Mouse (Mus musculus) embryo, embryonic 10 days (tissue): ENCODE measurements around the gene Arid1b.
A peak's percentile ranks its signal among the peaks of the same experiment; 100 is the strongest.

Experiments
- DNase-seq: peaks from one replicate; pipeline ENCODE4 v3.0.0-alpha.2; 2015; ENCODE audit warnings: low spot score

Arid1b gene

GRCm38 (mm10) chr17:5321589-5322225 lies 327.6 kb downstream of the Arid1b start:
- peak; percentile 37 for DNase-seq

GRCm38 (mm10) chr17:5322594-5322993 lies 328.5 kb downstream of the Arid1b start:
- DNase-seq: no peak

GRCm38 (mm10) chr17:5323746-5324145 lies 329.6 kb downstream of the Arid1b start:
- peak; percentile 22 for DNase-seq

GRCm38 (mm10) chr17:5324236-5324876 lies 330.2 kb downstream of the Arid1b start:
- peak; percentile 90 for DNase-seq

GRCm38 (mm10) chr17:5326689-5327088 lies 332.6 kb downstream of the Arid1b start:
- DNase-seq: no peak

- no peak for DNase-seq
Observed at GRCm38 (mm10) chr17:5327480-5328180, 333.5 kb downstream of the Arid1b start.

DNA sequence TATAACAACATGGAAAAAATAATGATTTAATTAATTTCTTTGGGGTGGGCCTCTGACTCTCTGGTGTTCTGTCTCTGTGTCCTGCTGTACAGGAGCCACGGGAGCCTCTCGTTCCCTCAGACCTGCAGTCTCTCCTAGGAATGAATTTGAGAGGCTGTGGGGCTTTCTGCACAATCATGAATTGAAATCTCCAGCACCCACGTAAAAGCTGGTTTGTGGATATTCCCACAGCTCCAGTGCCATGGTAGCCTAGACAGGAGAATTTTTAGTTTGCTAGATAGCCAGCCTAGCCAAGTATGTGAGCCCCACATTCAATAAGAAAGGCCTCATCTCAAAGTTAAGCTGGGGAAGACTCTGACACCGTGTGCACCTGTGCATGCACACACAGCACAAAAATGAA lies 335.3 kb downstream of the Arid1b start:
- DNase-seq: no peak

GRCm38 (mm10) chr17:5330063-5330462 lies 335.9 kb downstream of the Arid1b start:
- peak; percentile 18 for DNase-seq

DNA sequence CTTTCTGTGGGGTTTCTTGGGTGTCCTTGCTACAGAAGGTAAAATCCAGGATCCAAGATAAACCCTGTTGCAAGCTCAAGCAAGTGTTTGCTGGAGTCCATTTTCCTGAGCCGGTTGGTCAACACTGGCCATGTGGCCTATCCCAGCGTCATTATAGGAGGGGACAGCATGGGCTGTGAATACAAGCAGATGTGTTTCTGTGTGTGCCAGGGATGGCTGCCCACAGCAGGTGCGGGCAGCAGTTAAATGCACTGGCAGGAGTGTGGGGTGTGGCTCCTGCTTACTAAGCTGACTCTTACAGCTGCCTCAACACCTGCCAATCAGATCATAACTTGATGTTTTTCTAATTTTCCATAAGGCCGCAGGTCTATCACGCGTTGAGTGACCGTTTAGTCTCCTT lies 336.5 kb downstream of the Arid1b start:
- no peak for DNase-seq

GRCm38 (mm10) chr17:5331387-5331786 lies 337.3 kb downstream of the Arid1b start:
- DNase-seq: no peak

GRCm38 (mm10) chr17:5334567-5334966 lies 340.4 kb downstream of the Arid1b start:
- DNase-seq: no peak

GRCm38 (mm10) chr17:5344426-5344825 lies 350.3 kb downstream of the Arid1b start:
- no peak for DNase-seq

DNA sequence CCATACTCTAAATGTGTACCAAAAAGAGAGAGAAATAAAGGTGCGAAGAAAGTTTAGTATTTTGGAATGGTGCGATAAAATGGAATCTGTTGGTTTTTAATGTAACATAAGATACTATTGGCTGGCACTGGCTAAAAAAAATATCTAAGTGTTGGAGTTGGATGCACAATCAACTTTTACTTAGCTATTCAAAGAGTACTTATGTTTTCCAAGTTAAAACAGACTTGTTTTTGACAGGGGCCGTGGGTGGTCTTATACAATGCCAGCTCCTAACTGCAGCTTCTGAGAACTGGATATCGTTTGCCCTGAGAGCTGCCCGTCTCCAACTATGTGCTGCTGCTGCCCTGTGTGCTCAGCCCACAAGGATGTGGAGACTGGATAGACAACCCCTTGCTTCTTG lies 351.7 kb downstream of the Arid1b start:
- no peak for DNase-seq

- no peak for DNase-seq
Observed at GRCm38 (mm10) chr17:5352901-5353300, 358.8 kb downstream of the Arid1b start.

DNA sequence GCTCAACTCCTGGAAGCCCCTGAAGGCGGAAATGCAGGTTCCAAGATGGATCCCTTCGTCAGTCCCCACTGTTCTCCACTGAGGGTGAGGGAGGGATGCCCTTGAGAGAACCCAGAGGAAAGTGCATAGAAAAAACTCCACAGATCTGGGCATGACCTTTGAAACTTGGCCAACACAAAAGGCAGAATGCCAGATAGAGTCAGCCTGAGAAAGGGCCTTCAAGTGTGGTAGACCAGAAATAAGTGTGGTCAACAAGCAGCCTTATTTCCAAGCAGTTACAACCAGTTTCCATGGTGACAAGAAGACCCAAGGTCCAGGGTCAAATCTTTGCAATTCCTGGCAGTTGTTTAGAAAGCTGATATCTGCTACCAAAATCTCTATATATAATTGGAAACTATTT lies 366.6 kb downstream of the Arid1b start:
- no peak for DNase-seq

DNA sequence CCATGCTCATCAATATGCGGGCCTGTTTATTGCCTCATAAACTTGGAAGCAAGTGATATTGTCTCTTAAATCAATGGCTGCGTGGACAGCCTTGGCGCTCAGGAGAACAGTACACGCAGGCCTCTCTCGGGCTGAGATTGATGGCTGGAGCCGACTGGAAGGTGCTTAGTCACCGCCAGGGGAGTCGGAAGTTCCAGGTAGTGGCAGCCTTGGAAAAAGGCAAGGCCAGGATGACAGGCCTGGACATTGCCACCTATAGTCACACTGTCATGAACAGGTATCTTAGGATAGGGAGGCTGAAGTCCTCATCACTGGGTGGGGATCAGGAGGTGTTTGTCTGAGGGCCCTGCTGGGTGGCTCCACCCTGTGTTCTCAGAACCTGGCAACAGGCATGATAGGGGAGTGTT lies 371.9 kb downstream of the Arid1b start:
- no peak for DNase-seq

GRCm38 (mm10) chr17:5371032-5371431 lies 376.9 kb downstream of the Arid1b start:
- DNase-seq: no peak

GRCm38 (mm10) chr17:5371521-5371920 lies 377.4 kb downstream of the Arid1b start:
- no peak for DNase-seq

GRCm38 (mm10) chr17:5372951-5373350 lies 378.8 kb downstream of the Arid1b start:
- no peak for DNase-seq

GRCm38 (mm10) chr17:5377151-5377929 lies 383.2 kb downstream of the Arid1b start:
- DNase-seq: no peak

GRCm38 (mm10) chr17:5377930-5378310 lies 383.8 kb downstream of the Arid1b start:
- DNase-seq: no peak

- DNase-seq: no peak
Observed at GRCm38 (mm10) chr17:5385694-5386093, 391.6 kb downstream of the Arid1b start.
